Mouse (Mus musculus) adrenal gland, adult 10 weeks (tissue): ENCODE measurements around the gene Rnf31. TPM values are rescaled to one million over a fixed set of nuclear protein-coding genes. Genes with fewer than 3 reads are reported as not detected.

Experiments used
- polyA plus RNA-seq: library from polyadenylated mRNA; stranded (reverse); fragments of 350-450 nt; fragmentation: Illumina TruSeq; extraction: RNeasy Lipid Tissue Mini Kit (QIAGEN cat#74804); gene quantifications from one replicate; pipeline ENCODE4 v1.2.3, GENCODE M21; 2014; ENCODE audit warnings: low read depth, low replicate concordance

Rnf31 gene
- 6.4 TPM for polyA plus RNA-seq

GRCm38 (mm10) chr14:55591331-55591891 lies at the start of gene Rnf31:
Gene Rnf31, plus strand, starts transcription at chr14:55591708.

GRCm38 (mm10) chr14:55559799-55560201 lies 31.7 kb upstream of the Rnf31 start, which contains the start of gene Dcaf11:
Gene Dcaf11, plus strand, starts transcription at chr14:55560006.

GRCm38 (mm10) chr14:55560202-55561073 lies 31.1 kb upstream of the Rnf31 start, which contains the start of gene A730061H03Rik:
Gene A730061H03Rik, minus strand, starts transcription at chr14:55560406.

GRCm38 (mm10) chr14:55575302-55575701 lies 16.2 kb upstream of the Rnf31 start, which contains the start of gene Fitm1:
Gene Fitm1, plus strand, starts transcription at chr14:55575617.

GRCm38 (mm10) chr14:55577871-55578667 lies 13.4 kb upstream of the Rnf31 start, which contains the start of gene Psme1:
Gene Psme1, plus strand, starts transcription at chr14:55578123.

GRCm38 (mm10) chr14:55584702-55585565 lies 6.6 kb upstream of the Rnf31 start, which contains the start of gene Emc9:
Gene Emc9, minus strand, starts transcription at chr14:55585302.

GRCm38 (mm10) chr14:55590748-55591330 lies 669 bp upstream of the Rnf31 start, which contains the start of gene Psme2:
Gene Psme2, minus strand, starts transcription at chr14:55591113.

GRCm38 (mm10) chr14:55603271-55603632 lies 11.7 kb downstream of the Rnf31 start, which contains the start of gene Irf9:
Gene Irf9, plus strand, starts transcription at chr14:55603571.

GRCm38 (mm10) chr14:55617822-55618221 lies 26.3 kb downstream of the Rnf31 start, which contains the start of gene Rec8:
Gene Rec8, plus strand, starts transcription at chr14:55618037.

GRCm38 (mm10) chr14:55635523-55636007 lies 44.1 kb downstream of the Rnf31 start, which contains the start of gene Ipo4:
Gene Ipo4, minus strand, starts transcription at chr14:55635957.

GRCm38 (mm10) chr14:55637795-55638194 lies 46.3 kb downstream of the Rnf31 start, which contains the start of gene Gm49378:
Gene Gm49378, minus strand, starts transcription at chr14:55637895.

GRCm38 (mm10) chr14:55643060-55643907 lies 51.8 kb downstream of the Rnf31 start, which contains the start of gene Tm9sf1:
Gene Tm9sf1, minus strand, starts transcription at chr14:55643806.

GRCm38 (mm10) chr14:55649884-55650283 lies 58.4 kb downstream of the Rnf31 start, which contains the start of gene Tssk4:
Gene Tssk4, plus strand, starts transcription at chr14:55650184.

Other genes starting within 250 kb of the Rnf31 start
- gene Dhrs4, start 113.0 kb upstream of the Rnf31 start, polyA plus RNA-seq = 46.8 TPM
- gene Carmil3, start 101.1 kb upstream of the Rnf31 start, polyA plus RNA-seq = not detected
- not detected for gene Cpne6, start 81.3 kb upstream of the Rnf31 start, polyA plus RNA-seq
- not detected for gene Nrl, start 66.7 kb upstream of the Rnf31 start, polyA plus RNA-seq
- 4.3 TPM for gene Pck2, start 51.4 kb upstream of the Rnf31 start, polyA plus RNA-seq
- gene Dcaf11, start 31.7 kb upstream of the Rnf31 start, polyA plus RNA-seq = 19.7 TPM
- gene A730061H03Rik, start 31.3 kb upstream of the Rnf31 start, polyA plus RNA-seq = not detected
- gene Fitm1, start 16.1 kb upstream of the Rnf31 start, polyA plus RNA-seq = not detected
- gene Psme1, start 13.6 kb upstream of the Rnf31 start, polyA plus RNA-seq = 266 TPM
- gene Emc9, start 6.4 kb upstream of the Rnf31 start, polyA plus RNA-seq = 10.2 TPM
- gene Psme2, start 595 bp upstream of the Rnf31 start, polyA plus RNA-seq = 161 TPM
- 44.9 TPM for gene Irf9, start 11.9 kb downstream of the Rnf31 start, polyA plus RNA-seq
- gene Rec8, start 26.3 kb downstream of the Rnf31 start, polyA plus RNA-seq = 2.4 TPM
- 13.4 TPM for gene Ipo4, start 44.2 kb downstream of the Rnf31 start, polyA plus RNA-seq
- gene Gm49378, start 46.2 kb downstream of the Rnf31 start, polyA plus RNA-seq = 1.7 TPM
- 48.9 TPM for gene Tm9sf1, start 52.1 kb downstream of the Rnf31 start, polyA plus RNA-seq
- gene Tssk4, start 58.5 kb downstream of the Rnf31 start, polyA plus RNA-seq = not detected
- gene Mdp1, start 68.8 kb downstream of the Rnf31 start, polyA plus RNA-seq = 32.2 TPM
- gene Gmpr2, start 80.2 kb downstream of the Rnf31 start, polyA plus RNA-seq = 44.1 TPM
- gene Nedd8, start 80.4 kb downstream of the Rnf31 start, polyA plus RNA-seq = 81.5 TPM
- 10.6 TPM for gene Tinf2, start 90.1 kb downstream of the Rnf31 start, polyA plus RNA-seq
- not detected for gene Tgm1, start 122.2 kb downstream of the Rnf31 start, polyA plus RNA-seq
- 0.47 TPM for gene Rabggta, start 130.6 kb downstream of the Rnf31 start, polyA plus RNA-seq
- 15.6 TPM for gene Dhrs1, start 154.0 kb downstream of the Rnf31 start, polyA plus RNA-seq
- gene Nop9, start 154.0 kb downstream of the Rnf31 start, polyA plus RNA-seq = 6.7 TPM
- not detected for gene Cideb, start 166.8 kb downstream of the Rnf31 start, polyA plus RNA-seq
- not detected for gene Ltb4r2, start 169.7 kb downstream of the Rnf31 start, polyA plus RNA-seq
- gene Ltb4r1, start 174.3 kb downstream of the Rnf31 start, polyA plus RNA-seq = 0.41 TPM
- gene Adcy4, start 192.4 kb downstream of the Rnf31 start, polyA plus RNA-seq = 1.1 TPM
- not detected for gene Ripk3, start 197.2 kb downstream of the Rnf31 start, polyA plus RNA-seq
- 2.6 TPM for gene Nfatc4, start 231.4 kb downstream of the Rnf31 start, polyA plus RNA-seq